Mouse (Mus musculus) stomach, postnatal 0 days (tissue): ENCODE measurements around the gene Nr1d1.

Experiments used
- CTCF ChIP-seq: IDR thresholded peaks from 2 replicates; pipeline ENCODE4 v1.5.1; 2016; ENCODE audit warnings: antibody characterized with exemption, low read depth, mild to moderate bottlenecking, moderate library complexity
- EP300 ChIP-seq: optimal IDR thresholded peaks from 2 replicates; pipeline ENCODE3; 2016; ENCODE audit warnings: antibody characterized with exemption

- TF ChIP-seq EP300 (no peak), CTCF (no peak)
Measured at GRCm38 (mm10) chr11:98820968-98821367, 45.8 kb upstream of the Nr1d1 start.
